Mouse (Mus musculus) heart, adult 11 months (tissue): ENCODE measurements around the gene B3galnt1.
"Not testable (repeated sequence)": the region's sequence is repeated elsewhere in the genome, so short reads cannot be mapped to it uniquely, and the experiment has no call there.

Experiments
- DNase-seq: peaks from one replicate; pipeline ENCODE4 v3.0.0; 2022

The B3galnt1 gene

DNA sequence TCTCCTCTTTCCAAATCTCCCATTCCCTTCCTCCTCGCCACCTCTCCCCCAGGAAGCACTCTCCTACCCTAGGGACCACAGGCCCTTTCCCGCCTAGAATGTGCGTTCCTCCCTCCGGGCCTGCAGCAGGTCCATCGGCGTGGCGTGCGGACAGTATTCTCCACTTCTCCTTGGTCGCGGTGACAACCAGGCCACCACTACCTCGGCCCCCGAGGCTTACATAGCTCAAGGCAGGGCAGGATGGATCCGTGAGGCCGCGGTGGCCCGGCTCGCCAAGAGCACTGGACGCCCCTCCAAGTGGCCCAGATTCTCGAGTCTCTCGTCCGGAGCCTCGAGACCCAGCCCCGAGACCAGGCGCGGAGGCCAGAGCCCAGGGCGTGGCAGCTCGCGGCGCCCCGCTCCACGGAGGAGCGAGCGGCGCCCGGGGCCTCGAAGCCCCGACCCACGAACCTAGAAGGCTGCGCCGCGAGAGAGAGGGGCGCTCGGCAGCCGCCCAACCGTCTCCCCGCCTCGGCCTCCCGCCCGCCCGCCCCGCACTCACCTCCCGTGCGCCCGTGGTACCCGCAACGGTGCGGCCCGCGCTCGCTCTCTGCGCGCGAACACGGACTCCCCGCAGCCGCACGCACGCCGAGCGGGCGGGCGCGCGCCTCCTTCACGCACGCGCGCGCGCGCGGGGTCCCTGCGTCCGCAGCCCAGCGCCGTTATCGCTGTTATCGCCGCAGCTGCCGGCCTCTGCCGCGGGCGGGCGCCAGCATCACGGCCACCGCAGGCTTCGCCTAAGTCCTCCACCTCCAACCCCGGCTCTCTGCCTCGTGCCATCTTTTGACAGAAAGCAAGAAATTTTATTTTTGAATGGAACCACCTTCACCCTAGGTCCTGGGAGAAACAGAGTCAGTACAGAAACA, at the start of gene B3galnt1:
Gene B3galnt1 (minus strand): TSS at position 700 of the 905 bp plus-strand sequence.
- peak; percentile 97 for DNase-seq

DNA sequence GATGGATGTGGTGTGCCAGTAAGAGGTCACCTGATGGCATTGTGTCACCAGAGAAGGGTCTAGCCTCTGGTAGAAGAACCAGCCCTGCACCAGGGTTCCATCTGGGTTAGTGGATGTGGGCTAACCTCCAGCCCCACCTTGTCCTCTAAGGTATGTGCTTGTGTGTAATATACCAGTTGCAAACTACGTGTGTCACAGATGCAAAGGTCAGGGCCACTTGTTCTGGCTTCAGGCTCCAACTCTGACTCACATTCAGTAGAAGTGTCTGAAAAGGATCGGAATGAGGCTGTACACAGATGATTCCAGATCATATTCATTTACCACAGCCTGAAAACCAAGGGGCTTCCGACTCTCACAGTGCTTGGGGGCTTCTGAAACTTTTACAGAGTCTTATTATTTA, 35.8 kb upstream of the B3galnt1 start:
- no peak for DNase-seq

DNA sequence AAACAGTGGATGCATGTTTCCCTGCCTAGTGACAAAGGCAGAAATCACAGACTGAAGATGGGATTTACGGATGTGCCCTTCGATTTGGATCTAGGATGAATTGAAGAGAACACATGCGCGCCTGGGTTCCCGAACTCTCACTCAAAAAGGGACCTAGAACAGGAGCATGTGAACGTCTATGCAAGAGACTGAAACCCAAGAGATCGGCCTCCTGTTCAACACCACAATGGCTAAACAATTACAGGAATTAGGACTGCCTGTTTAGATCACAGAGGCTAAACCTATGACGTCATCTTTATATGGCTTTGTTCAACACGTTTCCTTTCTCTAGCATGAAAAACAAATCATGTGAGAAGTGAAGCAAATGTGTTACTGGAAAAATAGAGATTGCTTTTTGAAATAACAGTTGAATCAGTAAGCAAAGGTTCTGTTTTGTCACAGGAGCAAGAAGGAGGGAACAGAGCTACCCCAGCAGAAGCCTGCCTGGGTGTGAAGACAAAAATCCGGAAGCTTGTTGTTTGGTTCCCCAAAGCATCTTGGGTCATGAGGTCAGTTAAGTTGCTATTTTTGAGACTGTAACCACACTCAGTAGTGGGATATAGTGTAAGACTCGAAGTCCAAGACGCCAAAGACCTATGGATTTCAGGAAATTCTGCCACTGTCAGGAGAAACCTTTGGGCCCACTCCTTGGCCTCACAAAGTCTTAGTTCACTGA, 35.1 kb upstream of the B3galnt1 start:
- DNase-seq, result peak; percentile 94

DNA sequence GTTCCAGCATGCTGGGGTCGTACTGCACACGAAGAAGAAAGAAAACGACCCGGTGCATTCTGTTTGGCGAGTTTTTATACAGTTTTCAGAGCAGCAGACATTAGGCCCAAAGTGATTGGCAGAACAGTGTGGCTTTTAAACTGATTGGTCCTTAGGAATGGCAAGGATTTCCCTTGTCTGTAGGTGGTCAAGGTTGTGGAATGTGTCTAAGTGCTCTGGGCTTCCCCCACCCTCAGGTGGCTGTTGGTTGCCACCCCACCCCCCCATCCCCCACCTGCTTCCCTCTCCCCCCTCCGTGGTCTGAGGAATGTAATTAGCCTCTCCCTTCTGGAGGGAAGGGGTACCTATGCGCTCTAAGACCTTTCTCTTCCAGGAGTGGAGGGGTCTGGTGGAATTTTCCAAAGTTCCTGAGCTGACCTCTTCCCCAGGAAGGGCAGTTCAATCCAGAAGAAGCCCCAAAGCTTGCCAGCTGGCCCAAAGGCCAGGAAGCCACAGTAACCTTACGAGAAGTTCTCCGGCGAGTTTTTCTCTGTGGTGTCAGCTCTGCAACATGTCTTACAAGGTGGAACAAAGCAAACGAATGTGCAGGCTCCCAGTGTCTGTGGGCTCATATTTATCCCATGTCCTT, 28.3 kb upstream of the B3galnt1 start:
- DNase-seq, result peak; percentile 95

DNA sequence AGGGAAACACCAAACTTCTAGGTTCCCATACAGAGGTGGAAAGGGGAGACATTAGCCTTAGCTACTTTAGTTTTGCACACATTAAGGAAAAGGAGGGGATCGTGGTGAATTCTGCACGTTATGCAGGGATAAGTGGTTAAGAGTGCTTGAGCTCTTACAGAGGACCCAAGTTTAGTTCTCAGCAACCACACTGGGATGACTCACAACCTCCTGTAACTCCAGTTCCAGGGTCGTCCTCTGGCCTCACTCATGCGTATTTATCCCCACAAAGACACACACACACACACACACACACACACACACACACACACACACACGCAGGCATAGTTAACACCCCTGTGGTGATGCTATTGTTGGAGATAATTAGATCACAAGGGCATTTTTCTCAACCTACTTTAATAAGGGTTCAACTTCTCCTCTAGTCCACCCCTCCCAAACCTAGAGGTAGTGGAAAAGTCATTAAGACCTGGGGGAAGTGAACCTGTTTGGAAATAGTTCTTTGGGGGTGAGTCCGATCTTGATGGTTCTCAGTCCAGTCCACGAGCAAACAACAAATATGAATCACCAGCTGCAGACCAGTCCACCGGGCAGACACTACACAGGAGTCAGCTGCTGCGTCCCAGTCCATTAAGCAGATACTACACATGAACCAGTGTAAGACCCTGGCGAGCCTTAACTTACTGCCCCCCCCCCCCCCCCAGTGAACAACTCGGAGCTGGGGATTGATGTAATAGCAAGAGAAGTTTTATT, 27.6 kb upstream of the B3galnt1 start:
- DNase-seq, result peak; percentile 81

DNA sequence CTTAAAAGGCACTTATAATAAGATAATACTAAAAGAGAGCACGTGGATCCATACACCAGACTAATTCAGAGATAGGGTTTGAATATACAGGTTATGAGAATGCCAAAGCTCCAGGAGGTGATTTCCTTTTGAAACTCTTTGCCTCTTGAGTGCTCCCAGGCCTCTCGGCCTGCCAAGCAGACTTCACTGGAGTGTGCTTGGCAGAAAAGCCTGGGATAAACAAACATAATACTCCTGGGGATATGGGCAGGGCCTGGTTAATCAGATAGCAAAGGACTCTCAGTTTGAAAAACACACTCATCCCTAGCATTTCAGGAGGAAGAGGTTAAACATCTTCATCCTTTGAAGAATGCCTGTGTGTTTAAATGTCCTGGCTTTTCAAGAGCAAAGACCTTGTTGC, 25.4 kb upstream of the B3galnt1 start:
- no peak for DNase-seq

DNA sequence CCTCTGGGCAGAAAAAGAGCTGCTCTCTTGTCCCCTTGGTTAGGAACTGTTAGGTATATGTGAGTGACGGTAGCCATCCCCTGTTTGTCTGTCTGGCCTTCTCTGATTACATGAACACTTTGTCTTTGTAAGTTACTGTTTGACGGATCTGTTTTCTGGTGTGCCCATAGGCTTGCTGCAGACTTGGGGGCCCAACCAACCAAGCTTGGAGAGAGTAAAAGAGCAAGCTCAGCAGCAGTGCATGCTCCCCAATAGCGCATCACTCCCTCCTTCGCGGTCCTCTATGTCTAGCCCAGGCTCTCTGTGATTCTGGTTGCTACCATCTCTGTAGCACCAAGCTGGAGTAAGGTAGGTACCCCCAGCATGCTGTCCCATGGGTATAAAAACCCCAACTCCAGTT, 9.1 kb upstream of the B3galnt1 start:
- peak; percentile 68 for DNase-seq

DNA sequence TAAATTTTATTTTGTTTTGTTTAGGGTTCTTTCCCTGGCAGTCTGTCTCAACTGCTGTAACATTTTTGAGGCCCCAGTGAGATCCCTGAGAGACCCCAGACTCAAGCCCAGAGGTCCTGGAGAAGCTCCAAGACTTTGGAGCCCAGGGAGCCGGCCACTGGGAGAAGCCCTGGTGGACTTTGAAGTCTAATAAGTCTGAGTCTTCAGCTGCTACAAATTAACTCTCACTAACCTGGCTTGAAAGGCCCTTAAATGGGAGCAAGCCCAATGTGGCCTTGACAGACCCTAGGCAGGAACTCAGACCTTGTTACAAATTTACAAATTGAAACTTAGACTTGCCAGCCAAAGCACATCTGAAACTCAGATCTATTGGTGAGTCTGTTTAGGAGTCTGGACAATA, 8.7 kb upstream of the B3galnt1 start:
- DNase-seq, result peak; percentile 27

DNA sequence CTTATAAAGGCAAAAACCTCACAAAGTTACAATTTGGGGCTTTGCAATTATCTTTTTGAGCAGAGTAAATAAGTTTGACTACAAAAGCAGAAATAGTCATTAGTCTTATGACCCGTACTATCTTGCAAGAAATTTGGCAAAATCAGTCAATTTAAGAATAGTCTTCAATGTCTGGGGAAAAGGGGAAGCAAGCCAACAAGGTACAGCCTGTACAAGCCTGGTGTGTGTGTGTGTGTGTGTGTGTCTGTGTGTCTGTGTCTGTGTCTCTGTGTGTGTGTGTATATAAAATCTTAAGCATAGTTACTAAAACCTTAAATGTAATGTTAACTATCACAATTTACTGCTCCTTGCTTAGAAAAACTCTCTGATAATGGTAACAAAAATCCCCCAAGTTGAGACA, 8.2 kb upstream of the B3galnt1 start:
- peak; percentile 51 for DNase-seq

DNA sequence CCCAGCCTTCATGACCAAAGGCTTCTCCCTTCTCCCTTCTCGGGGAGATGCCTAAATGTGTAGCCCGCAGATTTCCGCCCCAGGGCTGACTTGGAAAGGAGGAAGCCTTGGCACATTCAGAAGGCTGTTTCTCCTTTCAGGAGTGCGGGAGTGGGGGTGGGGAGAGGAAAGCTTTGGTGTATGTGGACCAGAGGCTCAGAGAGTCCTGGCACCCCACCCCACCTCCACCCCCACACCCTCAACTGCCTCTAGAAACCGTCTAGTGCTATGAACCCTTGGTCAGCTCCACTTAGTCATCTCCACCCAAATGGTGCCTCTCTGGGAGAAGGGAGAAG, 373 bp upstream of the B3galnt1 start:
- no peak for DNase-seq

DNA sequence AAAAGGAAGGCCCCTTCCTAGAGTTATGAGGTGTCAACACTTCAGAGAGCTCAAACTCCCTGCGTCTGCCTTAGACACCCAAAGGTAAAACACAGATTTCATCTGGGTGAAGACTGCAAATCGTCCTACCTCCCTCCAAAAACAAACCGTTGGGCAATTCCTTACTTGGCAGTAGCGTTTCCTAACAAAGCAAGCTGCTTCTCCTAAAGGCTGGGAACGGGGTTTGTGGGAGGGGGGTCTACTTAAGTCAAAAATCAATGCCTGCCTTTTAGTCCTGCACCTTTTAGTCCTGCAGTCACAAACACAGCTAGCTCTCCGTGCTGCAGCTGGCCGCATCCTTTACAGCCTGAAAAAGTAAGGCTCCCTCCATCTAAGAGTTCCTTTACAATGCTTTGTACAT, 944 bp downstream of the B3galnt1 start:
- peak; percentile 74 for DNase-seq

DNA sequence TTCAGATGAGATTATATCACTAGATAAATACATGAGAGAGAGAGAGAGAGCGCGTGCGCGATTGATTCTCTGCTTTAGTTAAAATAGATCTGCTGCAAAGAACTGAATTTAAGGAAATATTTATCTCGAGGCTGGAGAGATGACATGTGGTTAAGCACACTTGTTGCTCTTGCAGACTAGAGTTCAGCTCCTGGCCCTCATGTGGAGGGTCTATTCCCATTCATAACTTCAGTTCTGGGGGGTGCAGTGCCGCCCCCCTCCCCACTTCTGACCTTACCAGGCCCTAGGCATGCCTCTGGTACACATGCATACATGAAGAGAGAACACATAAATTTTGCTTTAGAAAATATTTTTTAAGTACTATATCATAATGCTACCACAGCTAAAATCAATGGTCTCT, 1.5 kb downstream of the B3galnt1 start:
- DNase-seq, result peak; percentile 76

DNA sequence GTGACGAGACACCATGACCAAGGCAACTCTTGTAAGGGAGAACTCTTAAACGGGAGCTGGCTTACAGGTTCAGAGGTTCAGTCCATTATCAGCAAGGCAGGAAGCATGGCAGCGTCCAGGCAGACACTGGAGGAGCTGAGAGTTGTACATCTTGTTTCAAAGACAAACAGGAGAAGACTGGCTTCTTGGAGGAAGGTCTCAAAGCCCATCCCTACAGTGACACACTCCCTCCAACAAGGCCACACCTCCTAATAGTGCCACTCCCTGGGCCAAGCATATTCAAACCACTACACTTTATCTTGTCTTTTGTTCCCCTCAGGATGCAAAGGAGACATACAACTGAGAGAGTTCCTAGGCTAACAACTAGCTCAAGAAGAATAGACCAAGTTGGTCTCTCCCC, 2.6 kb downstream of the B3galnt1 start:
- no peak for DNase-seq

DNA sequence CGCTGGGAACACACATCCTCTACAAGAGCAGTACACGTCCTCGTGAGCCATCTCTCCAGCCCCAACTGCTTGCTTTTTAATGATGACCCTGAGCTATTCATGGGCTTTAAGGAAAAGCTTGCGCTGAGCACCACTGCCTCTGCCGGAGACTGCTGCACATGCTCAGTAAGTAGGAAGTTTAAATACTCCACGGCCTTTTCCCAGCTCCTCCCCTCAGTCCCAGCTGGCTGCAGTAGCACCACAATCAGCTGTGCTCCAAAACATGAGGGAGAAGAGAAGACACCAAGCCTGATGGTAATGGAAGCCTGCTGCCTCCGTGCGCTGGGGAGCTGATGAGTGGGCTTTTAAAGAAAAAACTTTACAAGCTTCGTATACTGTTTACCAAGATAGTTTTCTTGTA, 4.7 kb downstream of the B3galnt1 start:
- DNase-seq, result peak; percentile 82

DNA sequence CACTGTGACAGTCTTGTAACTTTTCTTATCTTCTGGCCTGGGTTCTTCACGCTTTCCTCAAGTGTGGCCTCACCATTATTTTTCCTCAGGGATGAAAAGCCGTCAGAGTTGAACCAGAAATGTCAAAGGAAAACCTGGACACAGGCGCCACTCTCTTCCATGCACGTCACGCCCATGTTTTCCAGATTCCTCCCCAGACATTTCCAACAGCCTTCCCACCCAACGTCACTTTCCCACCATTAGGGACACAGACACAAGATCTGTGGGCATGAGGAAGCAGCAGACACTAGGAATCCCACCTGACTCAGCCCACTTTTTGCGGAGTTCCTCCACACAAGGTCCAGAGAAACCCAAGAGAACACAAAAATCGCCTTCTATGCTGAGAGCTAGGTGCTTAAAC, 5.3 kb downstream of the B3galnt1 start:
- peak; percentile 75 for DNase-seq

DNA sequence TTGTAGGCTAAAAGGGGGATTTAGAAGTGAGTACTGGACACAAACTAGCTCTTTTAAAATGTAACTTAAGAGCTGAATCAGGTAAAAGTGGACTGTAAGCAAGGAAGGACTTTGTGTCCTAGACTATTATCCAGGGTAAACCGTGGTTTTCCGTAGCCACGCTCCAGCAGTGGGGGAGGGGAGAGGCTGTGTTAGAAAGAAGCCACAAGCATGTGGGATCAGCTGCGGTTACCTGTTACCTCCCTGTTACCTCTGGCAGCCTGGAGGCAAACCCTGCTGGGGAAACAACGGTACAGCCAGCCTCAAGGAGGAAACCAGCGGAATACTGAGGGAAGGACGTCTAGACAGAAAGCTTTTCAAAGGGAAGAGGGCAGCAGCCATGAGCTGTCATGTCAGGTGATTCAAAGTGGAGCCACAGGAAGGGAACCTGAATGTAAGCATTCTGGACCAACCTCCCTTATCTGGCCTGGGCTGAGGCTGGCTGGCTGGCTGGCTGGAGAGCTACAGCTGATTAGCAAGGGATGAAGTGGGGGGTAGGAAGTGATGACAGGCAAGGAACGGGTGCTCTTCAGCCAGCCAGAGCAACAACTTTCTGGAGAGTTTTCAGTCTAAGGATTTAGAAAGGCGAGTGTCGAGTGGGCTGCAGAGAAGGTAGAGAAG, 10.5 kb downstream of the B3galnt1 start:
- DNase-seq, result peak; percentile 74

DNA sequence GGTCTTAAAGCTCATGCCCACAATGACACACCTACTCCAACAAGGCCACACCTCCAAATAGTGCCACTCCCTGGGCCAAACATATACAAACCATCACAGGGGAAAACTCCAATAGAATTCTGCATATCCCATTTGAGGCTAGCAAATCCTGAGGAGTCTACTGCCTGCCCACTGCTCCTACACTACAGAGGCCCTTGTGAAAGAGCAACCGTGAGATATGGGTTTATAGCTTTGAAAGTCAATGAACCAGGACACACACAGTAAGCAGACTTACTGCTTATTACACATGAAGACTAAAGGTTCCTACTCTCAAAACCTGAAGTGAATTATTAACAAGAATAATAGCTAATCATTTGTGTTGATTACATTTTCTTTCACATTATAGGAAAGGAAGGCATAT, 15.0 kb downstream of the B3galnt1 start:
- DNase-seq, result no peak

DNA sequence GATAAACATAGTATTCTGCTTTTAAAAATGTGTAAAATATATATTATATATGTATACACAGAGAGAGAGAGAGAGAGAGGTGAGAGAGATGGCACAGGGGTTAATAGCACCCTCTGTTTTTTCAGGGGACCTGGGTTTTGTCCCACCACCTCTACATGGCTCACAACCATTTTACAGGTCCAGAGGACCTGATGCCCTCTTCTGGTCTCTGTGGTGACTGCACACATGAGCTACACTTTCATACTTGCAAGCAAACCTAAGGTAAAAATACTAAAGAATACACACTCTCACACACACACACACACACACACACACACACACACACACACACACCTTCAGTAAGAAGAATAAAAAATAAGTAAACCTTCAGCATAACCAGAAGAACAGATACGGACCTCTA, 20.0 kb downstream of the B3galnt1 start:
- DNase-seq, result no peak

DNA sequence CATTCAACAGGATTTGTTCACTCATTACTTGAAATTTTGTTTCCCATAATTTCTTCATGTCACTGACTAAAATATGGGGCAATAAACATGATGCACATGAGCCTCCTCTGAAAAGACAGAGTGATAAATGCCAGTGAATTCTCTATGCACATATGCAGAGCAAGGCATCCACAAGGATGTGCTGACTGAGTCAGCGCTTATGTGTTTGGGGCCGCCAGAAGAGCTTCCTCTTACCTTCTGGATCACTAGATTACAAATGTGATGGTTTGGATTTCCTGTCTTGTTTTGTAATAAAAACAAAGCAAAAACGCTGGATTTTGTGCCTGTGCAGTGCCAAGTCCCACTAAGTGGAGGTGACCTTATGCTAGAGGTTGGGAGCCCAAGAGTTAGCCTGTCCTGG, 22.0 kb downstream of the B3galnt1 start:
- DNase-seq, result no peak

DNA sequence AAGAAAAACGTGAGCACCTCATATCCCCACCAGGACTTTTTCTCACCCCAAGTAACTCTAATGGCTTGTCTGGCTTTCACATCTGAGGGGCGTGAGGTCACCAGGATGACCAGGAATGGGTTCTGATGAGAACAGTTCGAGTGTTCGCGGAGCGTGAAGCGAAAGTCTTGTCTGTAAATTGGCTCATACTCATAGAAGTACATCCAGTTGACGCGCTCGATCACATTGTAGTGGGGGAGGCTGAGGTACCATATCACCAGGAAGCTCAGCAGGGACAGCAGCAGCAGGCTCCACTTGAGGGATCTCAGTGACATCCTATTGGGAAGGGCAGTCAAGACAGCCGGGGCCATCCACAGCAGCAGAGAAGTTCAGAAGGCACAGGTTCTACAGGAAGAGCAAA, 23.2 kb downstream of the B3galnt1 start:
- peak; percentile 84 for DNase-seq

DNA sequence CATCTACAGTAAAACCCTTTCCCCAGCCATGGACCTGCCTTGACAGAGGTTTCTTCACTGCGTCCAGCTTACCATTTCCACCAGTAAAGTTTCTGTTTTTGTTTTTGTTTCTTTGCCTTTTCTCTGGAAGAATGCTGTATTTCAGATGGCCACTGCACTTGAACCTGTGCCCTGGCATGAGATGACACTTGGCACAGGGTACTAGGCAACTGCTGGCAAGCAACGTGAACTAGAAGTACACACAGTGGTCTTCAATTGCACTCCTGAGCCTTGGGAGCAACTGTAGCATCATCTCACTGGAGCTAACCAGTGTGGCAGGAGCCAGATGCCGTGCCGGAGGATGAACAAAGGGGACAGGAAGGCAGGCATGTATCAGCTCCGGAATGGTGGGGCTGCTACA, 26.2 kb downstream of the B3galnt1 start:
- DNase-seq, result peak; percentile 77

DNA sequence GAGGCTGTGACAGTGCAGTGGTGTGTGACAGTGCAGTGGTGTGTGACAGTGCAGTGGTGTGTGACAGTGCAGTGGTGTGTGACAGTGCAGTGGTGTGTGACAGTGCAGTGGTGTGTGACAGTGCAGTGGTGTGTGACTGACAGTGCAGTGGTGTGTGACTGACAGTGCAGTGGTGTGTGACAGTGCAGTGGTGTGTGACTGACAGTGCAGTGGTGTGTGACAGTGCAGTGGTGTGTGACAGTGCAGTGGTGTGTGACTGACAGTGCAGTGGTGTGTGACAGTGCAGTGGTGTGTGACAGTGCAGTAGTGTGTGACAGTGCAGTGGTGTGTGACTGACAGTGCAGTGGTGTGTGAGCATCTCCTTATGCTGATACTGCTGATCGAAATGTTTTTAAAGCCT, 33.2 kb downstream of the B3galnt1 start:
- DNase-seq, result not testable (repeated sequence)

DNA sequence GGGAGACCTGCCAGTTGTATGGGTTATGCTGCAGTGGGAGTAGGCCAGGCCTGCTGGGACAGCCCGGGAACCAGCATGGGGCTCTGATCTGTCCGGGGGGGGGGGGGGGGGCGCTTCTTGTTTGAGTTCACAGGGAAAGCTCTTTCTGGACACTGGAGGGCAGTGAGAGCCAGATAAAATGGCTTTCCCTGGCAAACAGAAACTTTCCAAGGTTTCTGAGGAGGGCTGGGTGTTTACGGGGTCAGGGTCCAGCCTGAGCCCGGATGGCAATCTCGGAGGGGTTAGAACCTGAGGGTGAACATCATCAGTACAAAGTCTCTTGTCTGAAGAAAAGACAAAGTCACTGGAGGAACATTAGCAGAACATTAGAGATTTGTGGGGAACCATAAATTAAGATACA, 35.4 kb downstream of the B3galnt1 start:
- DNase-seq, result no peak
